ENCODE assay signal across 20 mouse cellular contexts in the genomic region with DNA sequence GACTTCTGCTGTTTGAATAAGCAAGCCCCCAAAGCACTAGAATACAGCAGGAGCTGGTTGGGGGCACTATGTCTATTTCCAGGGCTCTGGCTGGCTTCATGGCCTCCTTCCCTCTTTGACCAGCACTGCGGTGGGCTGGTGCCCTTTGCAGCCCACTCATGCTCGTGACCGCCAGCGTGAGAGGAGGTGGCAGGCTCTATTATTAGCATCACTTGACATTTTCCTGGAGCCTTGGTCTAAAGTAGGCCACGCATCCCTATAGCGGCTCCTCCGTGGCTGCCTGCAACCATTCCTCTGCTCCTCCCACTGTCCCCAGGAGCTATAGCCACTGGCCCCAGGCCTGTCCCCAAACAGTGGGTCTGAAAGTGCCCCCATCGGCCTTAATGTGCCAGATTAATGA.
DNase-seq lines count a peak whose midpoint lies in the region; ATAC-seq and TF ChIP-seq lines count a peak whose summit lies in the region.
"Had no signal": no experiment of that assay in that cellular context is flagged by ENCODE, and none has a peak within 500 bp of the region (broad histone marks: within the 10 kb centered on the region; RNA-seq: fewer than 3 reads in every experiment).

No protein-coding gene starts in this region.

- DNase-seq in hindbrain, postnatal 0 days (ENCODE audit: low spot score) = no peak
- peak; percentile 55 for DNase-seq in right cerebral cortex, adult 18-20 months
- no peak for DNase-seq in right cerebral cortex, postnatal 4 days
- DNase-seq in left cerebral cortex, postnatal 14 days (ENCODE audit: low spot score in 2 of 2) = peak; percentile 15 to 49
- DNase-seq in right cerebral cortex, postnatal 36 days (ENCODE audit: low spot score in 2 of 2) = peak; percentile 30 to 31
- no peak for DNase-seq in spleen, postnatal 10 days (ENCODE audit: low spot score in 2 of 2)
- DNase-seq in thymus, postnatal 10 days (ENCODE audit: low spot score in 2 of 2) = no peak
- DNase-seq: adrenal gland, postnatal 10 days; cerebellum, adult 9-10 months; kidney, adult 2 months; liver, postnatal 0 days had no signal

- intact Hi-C loops in left cerebral cortex, postnatal 14 days (cut with DNase I) = no loop called here

- H3K9ac ChIP-seq in hindbrain, embryonic 13.5 days = no peak overlapping the region
- H3K9ac ChIP-seq in hindbrain, postnatal 0 days (replicated peaks; ENCODE audit: low read length) = no peak overlapping the region
- H3K9ac ChIP-seq: forebrain, embryonic 13.5 days; hindbrain, embryonic 12.5 days; limb, embryonic 12.5 days; liver, postnatal 0 days had no signal

- no peaks in the 10 kb centered on the region for H3K9me3 ChIP-seq in hindbrain, embryonic 13.5 days
- no peaks in the 10 kb centered on the region for H3K9me3 ChIP-seq in hindbrain, postnatal 0 days (ENCODE audit: low read length)
- H3K9me3 ChIP-seq: hindbrain, embryonic 12.5 days; limb, embryonic 12.5 days had no signal

- peaks cover 33% of the 10 kb centered on the region for H3K36me3 ChIP-seq in hindbrain, embryonic 13.5 days
- H3K36me3 ChIP-seq in hindbrain, postnatal 0 days (ENCODE audit: insufficient read depth, low read length) = no peaks in the 10 kb centered on the region

- 86% methylated on average over 8 of the region's 8 CpGs for WGBS in hindbrain, embryonic 13.5 days
- WGBS in hindbrain, postnatal 0 days = 80% methylated on average over 8 of the region's 8 CpGs

- no peak overlapping the region for H3K4me3 ChIP-seq in hindbrain, embryonic 13.5 days
- H3K4me3 ChIP-seq in hindbrain, postnatal 0 days (ENCODE audit: low read length) = no peak overlapping the region
- H3K4me3 ChIP-seq: forebrain, embryonic 13.5 days; hindbrain, embryonic 12.5 days; limb, embryonic 12.5 days had no signal

- H3K27me3 ChIP-seq in hindbrain, embryonic 13.5 days = no peaks in the 10 kb centered on the region
- H3K27me3 ChIP-seq in hindbrain, postnatal 0 days (ENCODE audit: insufficient read depth, low read length) = no peaks in the 10 kb centered on the region
- H3K27me3 ChIP-seq: forebrain, embryonic 13.5 days; hindbrain, embryonic 12.5 days; limb, embryonic 12.5 days had no signal

- peak overlapping the region; percentile 8; the same call in 1 of the 2 replicates for H3K27ac ChIP-seq in hindbrain, embryonic 13.5 days
- no peak overlapping the region for H3K27ac ChIP-seq in hindbrain, postnatal 0 days
- H3K27ac ChIP-seq: forebrain, embryonic 13.5 days; hindbrain, embryonic 12.5 days; kidney, postnatal 0 days; limb, embryonic 12.5 days; macrophage; stomach, postnatal 0 days had no signal

- H3K4me1 ChIP-seq in hindbrain, embryonic 13.5 days (replicated peaks) = no peaks in the 10 kb centered on the region
- H3K4me1 ChIP-seq in hindbrain, postnatal 0 days (ENCODE audit: insufficient read depth, low read length) = no peaks in the 10 kb centered on the region
- H3K4me1 ChIP-seq: forebrain, embryonic 13.5 days; hindbrain, embryonic 12.5 days; limb, embryonic 12.5 days had no signal

- no peak for TF ChIP-seq CTCF in hindbrain, postnatal 0 days (IDR thresholded peaks at IDR 0.05; ENCODE audit: low read depth)

- ATAC-seq in hindbrain, embryonic 13.5 days (ENCODE audit: low FRiP score) = no peak
- no peak for ATAC-seq in hindbrain, postnatal 0 days
- ATAC-seq: forebrain, embryonic 13.5 days; liver, postnatal 0 days; lung, postnatal 0 days had no signal

- H3K4me2 ChIP-seq in hindbrain, embryonic 13.5 days = no peak overlapping the region
- no peak overlapping the region for H3K4me2 ChIP-seq in hindbrain, postnatal 0 days (ENCODE audit: low read depth, low read length)
- H3K4me2 ChIP-seq: forebrain, embryonic 13.5 days; hindbrain, embryonic 12.5 days; limb, embryonic 12.5 days; liver, embryonic 11.5 days had no signal

Comparison
In these comparisons a context has a peak if more than half of its experiments do, and no peak if none do; other contexts are left out.
1. DNase-seq: peak in right cerebral cortex, adult 18-20 months (single experiment), left cerebral cortex, postnatal 14 days (2 of 2) and right cerebral cortex, postnatal 36 days (2 of 2); none in hindbrain, postnatal 0 days (single experiment), right cerebral cortex, postnatal 4 days (single experiment), spleen, postnatal 10 days (0 of 2) and thymus, postnatal 10 days (0 of 2).